Mouse (Mus musculus) CH12.LX (cell line): ENCODE data around the gene Catip. TPM values are rescaled to one million over a fixed set of nuclear protein-coding genes. Genes with fewer than 3 reads are reported as not detected.

ENCODE experiments used
- DNase-seq: peaks from one replicate; pipeline ENCODE4 v3.0.0-alpha.2; 2013; ENCODE audit errors: extremely low read depth
- H3K27ac ChIP-seq: 2 replicates; pipeline ENCODE4 v1.5.1; 2012; ENCODE audit warnings: low read depth, mild to moderate bottlenecking, control low read depth, moderate library complexity; ENCODE audit not compliant: insufficient read depth
- H3K27me3 ChIP-seq: replicated peaks from 2 replicates; pipeline ENCODE3; 2012; ENCODE audit warnings: inconsistent platforms
- H3K36me3 ChIP-seq, 2 experiments: replicated peaks in 1 of 2; 2 replicates each; pipeline versions ENCODE3 to v1.6.1; 2012; ENCODE audit warnings: inconsistent platforms in 1 of 2, low read length in 1 of 2, mild to moderate bottlenecking in 1 of 2, mixed read lengths in 1 of 2, moderate library complexity in 1 of 2; ENCODE audit not compliant: control insufficient read depth in 1 of 2, insufficient read depth in 1 of 2
- H3K4me1 ChIP-seq, 2 experiments: 2 replicates each; pipeline ENCODE4 v1.6.1; 2012; ENCODE audit warnings: inconsistent platforms in 1 of 2, moderate library complexity in 1 of 2; ENCODE audit not compliant: insufficient read depth in 2 of 2, control insufficient read depth in 1 of 2
- H3K4me2 ChIP-seq: 2 replicates; pipeline ENCODE4 v1.6.1; 2012; ENCODE audit warnings: low read depth, mild to moderate bottlenecking, control low read depth; ENCODE audit not compliant: poor library complexity, insufficient read depth, severe bottlenecking
- H3K4me3 ChIP-seq, 3 experiments: fragments of 150-350 bp in 1 of 3; sonication (generic) in 1 of 3; replicated peaks in 1 of 3; 2 replicates each; pipeline versions ENCODE3 to v1.5.1; 2011 to 2012; ENCODE audit warnings: low read depth in 2 of 3, low read length in 2 of 3, mild to moderate bottlenecking in 2 of 3, moderate library complexity in 2 of 3, control low read depth in 1 of 3, improper control_type of control experiment in 1 of 3, inconsistent platforms in 1 of 3, mixed read lengths in 1 of 3; ENCODE audit not compliant: poor library complexity in 1 of 3
- H3K79me2 ChIP-seq: replicated peaks from 2 replicates; pipeline ENCODE4 v1.6.1; 2012; ENCODE audit warnings: mild to moderate bottlenecking, moderate library complexity; ENCODE audit not compliant: control insufficient read depth, poor library complexity, insufficient read depth, severe bottlenecking; ENCODE audit errors: extremely low read depth
- H3K9ac ChIP-seq: 2 replicates; pipeline ENCODE4 v1.6.1; 2012; ENCODE audit warnings: low read depth, mild to moderate bottlenecking, control low read depth, moderate library complexity; ENCODE audit not compliant: insufficient read depth
- H3K9me3 ChIP-seq: replicated peaks from 2 replicates; pipeline ENCODE3; 2012; ENCODE audit warnings: low read length, inconsistent platforms, mixed read lengths
- CHD1 ChIP-seq: IDR thresholded peaks from 2 replicates; pipeline ENCODE4 v1.6.1; 2012; ENCODE audit warnings: low read depth, low read length, improper control_type of control experiment, inconsistent platforms
- CHD2 ChIP-seq: IDR thresholded peaks from 2 replicates; pipeline ENCODE4 v1.6.1; 2011; ENCODE audit warnings: low read length, improper control_type of control experiment
- CTCF ChIP-seq, 2 experiments: IDR thresholded peaks in 1 of 2; conservative IDR thresholded peaks in 1 of 2; 2 replicates each; pipeline ENCODE4 v1.5.1; 2011 to 2012; ENCODE audit warnings: low read depth in 2 of 2, low read length in 2 of 2, improper control_type of control experiment in 1 of 2, inconsistent platforms in 1 of 2, mild to moderate bottlenecking in 1 of 2, moderate library complexity in 1 of 2
- E2F4 ChIP-seq: IDR thresholded peaks from 2 replicates; pipeline ENCODE4 v1.6.1; 2011; ENCODE audit warnings: low read depth, low read length, improper control_type of control experiment; ENCODE audit not compliant: insufficient replicate concordance
- ELF1 ChIP-seq: IDR thresholded peaks from 2 replicates; pipeline ENCODE4 v1.6.1; 2014; ENCODE audit warnings: low read depth, mild to moderate bottlenecking, inconsistent platforms, low read length, improper control_type of control experiment
- EP300 ChIP-seq: IDR thresholded peaks from 2 replicates; pipeline ENCODE4 v1.6.1; 2011; ENCODE audit warnings: low read length, improper control_type of control experiment
- ETS1 ChIP-seq: conservative IDR thresholded peaks from 2 replicates; pipeline ENCODE4 v1.6.1; 2012; ENCODE audit warnings: low read depth, mild to moderate bottlenecking, inconsistent platforms, low read length, improper control_type of control experiment, moderate library complexity
- GABPA ChIP-seq: IDR thresholded peaks from 2 replicates; pipeline ENCODE4 v1.6.1; 2012; ENCODE audit warnings: low read depth, low read length, improper control_type of control experiment, inconsistent platforms; ENCODE audit not compliant: insufficient replicate concordance
- JUN ChIP-seq: IDR thresholded peaks from 2 replicates; pipeline ENCODE4 v1.6.1; 2011; ENCODE audit warnings: low read depth, mild to moderate bottlenecking, low read length, improper control_type of control experiment, moderate library complexity; ENCODE audit not compliant: insufficient read depth
- JUND ChIP-seq: conservative IDR thresholded peaks from 2 replicates; pipeline ENCODE4 v1.6.1; 2011; ENCODE audit warnings: low read depth, low read length, improper control_type of control experiment
- KAT2A ChIP-seq: IDR thresholded peaks from 2 replicates; pipeline ENCODE4 v1.6.1; 2012; ENCODE audit warnings: low read length, improper control_type of control experiment, inconsistent platforms; ENCODE audit not compliant: insufficient replicate concordance
- MAFK ChIP-seq: IDR thresholded peaks from 2 replicates; pipeline ENCODE4 v1.6.1; 2011; ENCODE audit warnings: low read length, improper control_type of control experiment; ENCODE audit not compliant: insufficient replicate concordance
- MAX ChIP-seq: IDR thresholded peaks from 2 replicates; pipeline ENCODE4 v1.6.1; 2011; ENCODE audit warnings: low read length, improper control_type of control experiment
- MEF2A ChIP-seq: IDR thresholded peaks from 2 replicates; pipeline ENCODE4 v1.6.1; 2014; ENCODE audit warnings: low read depth, mild to moderate bottlenecking, inconsistent platforms, low read length, improper control_type of control experiment, borderline replicate concordance
- MYC ChIP-seq: IDR thresholded peaks from 2 replicates; pipeline ENCODE4 v1.6.1; 2011; ENCODE audit warnings: low read depth, mild to moderate bottlenecking, improper control_type of control experiment, low read length
- NELFE ChIP-seq: IDR thresholded peaks from 2 replicates; pipeline ENCODE4 v1.6.1; 2011; ENCODE audit warnings: low read depth, low read length, improper control_type of control experiment
- PAX5 ChIP-seq: IDR thresholded peaks from 2 replicates; pipeline ENCODE4 v1.6.1; 2012; ENCODE audit warnings: low read length, inconsistent platforms, mixed read lengths
- POLR2A ChIP-seq: IDR thresholded peaks from 2 replicates; pipeline ENCODE4 v1.6.1; 2011; ENCODE audit warnings: low read depth, mild to moderate bottlenecking, improper control_type of control experiment, low read length
- RAD21 ChIP-seq: IDR thresholded peaks from 2 replicates; pipeline ENCODE4 v1.6.1; 2011; ENCODE audit warnings: low read depth, mild to moderate bottlenecking, low read length, improper control_type of control experiment, moderate library complexity
- RCOR1 ChIP-seq: conservative IDR thresholded peaks from 2 replicates; pipeline ENCODE4 v1.6.1; 2012; ENCODE audit warnings: low read depth, mild to moderate bottlenecking, inconsistent platforms, low read length, improper control_type of control experiment
- TCF12 ChIP-seq: IDR thresholded peaks from 2 replicates; pipeline ENCODE4 v1.6.1; 2014; ENCODE audit warnings: low read depth, mild to moderate bottlenecking, inconsistent platforms, low read length, improper control_type of control experiment
- USF1 ChIP-seq: IDR thresholded peaks from 2 replicates; pipeline ENCODE4 v1.6.1; 2014; ENCODE audit warnings: low read depth, mild to moderate bottlenecking, inconsistent platforms, low read length, improper control_type of control experiment
- USF2 ChIP-seq: conservative IDR thresholded peaks from 2 replicates; pipeline ENCODE4 v1.6.1; 2011; ENCODE audit warnings: low read depth, low read length, improper control_type of control experiment
- ZC3H11A ChIP-seq: IDR thresholded peaks from 2 replicates; pipeline ENCODE4 v1.6.1; 2012; ENCODE audit warnings: low read depth, mild to moderate bottlenecking, inconsistent platforms, low read length, improper control_type of control experiment
- ZKSCAN1 ChIP-seq: IDR thresholded peaks from 2 replicates; pipeline ENCODE4 v1.6.1; 2012; ENCODE audit warnings: low read depth, inconsistent platforms, low read length, improper control_type of control experiment, borderline replicate concordance
- dilution Hi-C: fragments of 300-500 bp; cut with MboI; formaldehyde crosslinking; loops from 2 replicates; pipeline ENCODE4 v1.14.3; 2020; ENCODE audit warnings: low sequenced_read_pairs; ENCODE audit not compliant: extremely low pct_unique_long_range_greater_than_20kb, extremely low pct_ligation_motif_present
- in situ Hi-C: fragments of 300-500 bp; cut with MboI; formaldehyde crosslinking; loops from 3 replicates; pipeline ENCODE4 v1.14.3; 2019; ENCODE audit warnings: low sequenced_read_pairs, low pct_ligation_motif_present, low pct_unique_long_range_greater_than_20kb, mixed read lengths
- polyA plus RNA-seq: library from polyadenylated mRNA; unstranded; fragments of >175 nt; gene quantifications from 2 replicates; pipeline ENCODE4 v1.2.1, GENCODE M21; 2012; ENCODE audit warnings: low read depth; ENCODE audit not compliant: insufficient read length
- total RNA-seq, 2 experiments: library from RNA; depleted of rRNA; stranded (reverse); fragments of 300-350 nt in 1 of 2; fragments of >200 nt in 1 of 2; gene quantifications; 2 replicates each; pipeline ENCODE4 v1.2.3; 2012 to 2014

Gene Catip
- total and polyA plus RNA-seq, 3 experiments, result 0.11 to 2.6 (median 0.30) TPM

DNA sequence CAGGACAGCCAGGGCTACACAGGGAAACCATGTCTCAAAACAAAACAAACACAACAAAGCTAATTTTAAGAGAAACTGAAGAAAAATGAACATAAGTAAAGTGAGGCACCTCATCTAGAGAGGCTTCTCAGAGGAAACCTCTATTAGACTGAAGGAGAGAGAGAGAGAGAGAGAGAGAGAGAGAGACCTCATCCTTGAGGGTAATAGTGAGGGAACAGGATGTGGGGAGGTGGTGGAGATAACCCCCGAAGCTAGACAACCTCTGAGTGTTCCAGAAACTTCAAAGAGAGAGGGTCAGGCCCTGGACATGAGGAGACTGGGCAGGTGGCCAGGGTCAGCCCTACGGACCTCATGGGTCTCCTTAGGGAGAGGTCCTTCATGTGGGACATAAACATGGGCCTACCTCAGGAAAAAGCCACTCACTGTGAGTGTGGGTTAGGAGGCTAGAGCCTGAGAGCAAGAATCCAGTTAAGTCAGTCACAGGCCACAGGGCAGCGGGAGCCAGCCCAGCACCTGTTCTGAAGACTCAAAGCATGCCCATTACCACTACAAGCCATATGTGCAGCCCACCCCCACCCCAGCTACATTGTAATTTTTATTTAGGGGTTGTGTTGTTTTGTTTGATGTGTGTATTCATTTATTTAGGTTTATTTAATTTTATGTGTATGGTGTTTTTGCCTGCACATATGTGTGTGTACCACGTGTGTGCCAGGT, 45.6 kb upstream of the Catip start:
- H3K9ac ChIP-seq, result no peak overlapping the region
- no peak for DNase-seq
- dilution Hi-C loops, result no loop called here

DNA sequence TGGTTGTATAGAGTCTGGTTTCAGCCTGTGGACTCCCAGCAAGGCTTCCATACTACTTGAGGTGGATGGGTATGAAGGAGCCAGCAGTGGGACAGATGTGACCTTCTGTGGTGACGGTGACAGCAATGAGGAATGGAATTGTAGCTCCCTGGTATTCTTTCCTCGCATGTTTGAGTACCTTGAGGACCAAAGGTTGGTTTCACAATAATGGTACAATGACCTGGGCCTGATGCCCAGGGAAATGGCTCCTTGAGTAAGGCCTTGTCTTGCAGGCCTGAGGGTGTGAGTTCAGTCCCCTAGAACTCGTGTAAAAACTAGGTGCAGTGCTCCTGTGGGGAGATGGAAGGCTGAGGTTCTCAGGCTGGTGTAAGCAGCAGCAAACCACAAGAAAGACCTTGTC, 43.2 kb upstream of the Catip start:
- no peak for DNase-seq
- Histone ChIP-seq H3K36me3 (no peaks in the 10 kb centered on the region), H3K9ac (no peak overlapping the region), H3K4me2 (no peak overlapping the region), H3K4me1 (peaks cover 9 to 25% of the 10 kb centered on the region in 2 experiments; a peak in 3 of 4 replicates), H3K79me2 (no peaks in the 10 kb centered on the region; the same call in 1 of the 2 replicates), H3K9me3 (peaks cover 4% of the 10 kb centered on the region), H3K27ac (no peak overlapping the region), H3K4me3 (no peak overlapping the region), H3K27me3 (no peaks in the 10 kb centered on the region)
- TF ChIP-seq ELF1 (no peak), CTCF (conservative IDR thresholded peaks at IDR 0.05 in 1 of 2, IDR thresholded peaks at IDR 0.05 in 1 of 2; ENCODE audit: low read depth in 2 of 2, low read length in 2 of 2) (no peak), TCF12 (no peak), MYC (no peak), KAT2A (no peak), CHD1 (no peak), EP300 (no peak), MAFK (no peak), RCOR1 (no peak), PAX5 (no peak)
- dilution Hi-C loops (no loop called here), in situ Hi-C loops (no loop called here)

More for the DNA sequence above, 45.6 kb upstream of the Catip start:
- Histone ChIP-seq H3K4me3 (no peak overlapping the region), H3K27ac (no peak overlapping the region), H3K4me1 (peaks cover 16 to 44% of the 10 kb centered on the region in 2 experiments), H3K9me3 (peaks cover 3% of the 10 kb centered on the region), H3K79me2 (no peaks in the 10 kb centered on the region; the same call in 1 of the 2 replicates), H3K27me3 (no peaks in the 10 kb centered on the region), H3K36me3 (no peaks in the 10 kb centered on the region), H3K4me2 (no peak overlapping the region)
- TF ChIP-seq CHD1 (no peak), RAD21 (no peak), USF2 (no peak), ZC3H11A (no peak), CHD2 (no peak), POLR2A (no peak), ETS1 (no peak), PAX5 (no peak), MAX (no peak), NELFE (no peak), CTCF (conservative IDR thresholded peaks at IDR 0.05 in 1 of 2, IDR thresholded peaks at IDR 0.05 in 1 of 2; ENCODE audit: low read depth in 2 of 2, low read length in 2 of 2) (no peak), ZKSCAN1 (no peak), JUND (no peak), JUN (no peak), USF1 (no peak), GABPA (no peak), E2F4 (no peak), MEF2A (no peak), ELF1 (no peak)
- in situ Hi-C loops, result no loop called here
